Comparison of ENCODE assay signal across 28 mouse cellular contexts in the genomic region with DNA sequence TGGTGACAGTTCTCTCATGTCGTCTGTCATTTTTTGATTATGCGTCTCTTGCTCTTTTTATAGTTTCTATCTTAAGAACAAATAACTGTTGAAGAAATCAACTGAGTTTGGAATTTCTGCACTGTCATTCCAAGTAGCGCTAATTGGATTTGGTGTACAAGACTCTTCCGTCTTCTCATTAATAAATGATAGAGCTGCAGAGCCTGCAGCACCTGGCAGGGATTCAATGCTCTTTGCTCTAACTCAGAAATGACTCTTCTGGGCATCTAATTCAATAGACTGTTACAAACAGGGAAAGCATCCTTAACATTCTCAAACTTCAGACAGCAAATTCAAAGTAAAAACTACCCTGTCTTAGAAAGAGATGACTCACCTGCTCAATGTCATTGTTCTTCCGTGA.
DNase-seq lines count a peak whose midpoint lies in the region; ATAC-seq and TF ChIP-seq lines count a peak whose summit lies in the region.
"Had no signal": no experiment of that assay in that cellular context is flagged by ENCODE, and none has a peak within 500 bp of the region (broad histone marks: within the 10 kb centered on the region; RNA-seq: fewer than 3 reads in every experiment).

No protein-coding gene starts in this region.

- ATAC-seq in kidney, embryonic 14.5 days (ENCODE audit: low FRiP score, low TSS enrichment), result no peak
- ATAC-seq in Patski, result peak; percentile 46
- ATAC-seq: activated CD4-positive, CD25-positive, alpha-beta regulatory T cell, adult 4 months; CD4-positive, CD25-positive, alpha-beta regulatory T cell, adult 4 months; forebrain, embryonic 15.5 days; inflammation-experienced regulatory T-cells, adult 6 months; midbrain, embryonic 16.5 days had no signal

- H3K27ac ChIP-seq in kidney, embryonic 14.5 days (ENCODE audit: low read depth, low read length), result no peak overlapping the region
- H3K27ac ChIP-seq in gastrocnemius, adult 2 months, result no peak overlapping the region
- H3K27ac ChIP-seq: forebrain, embryonic 15.5 days; heart, adult 2 months; hindbrain, embryonic 13.5 days; kidney, postnatal 0 days; liver, embryonic 14.5 days had no signal

- no peak overlapping the region for H3K4me2 ChIP-seq in kidney, embryonic 14.5 days (replicated peaks; ENCODE audit: low read depth, low read length)
- H3K4me2 ChIP-seq: forebrain, embryonic 15.5 days; heart, embryonic 12.5 days; hindbrain, embryonic 13.5 days had no signal

- H3K9me3 ChIP-seq in kidney, embryonic 14.5 days (ENCODE audit: control insufficient read depth, low read length), result no peaks in the 10 kb centered on the region
- H3K9me3 ChIP-seq: forebrain, embryonic 15.5 days; heart, embryonic 12.5 days; hindbrain, embryonic 13.5 days had no signal

- intact Hi-C loops in gastrocnemius, adult 2 months (cut with DNase I), result no loop called here

- H3K27me3 ChIP-seq in kidney, embryonic 14.5 days (ENCODE audit: control insufficient read depth, insufficient read depth, low read length), result no peaks in the 10 kb centered on the region
- H3K27me3 ChIP-seq in Patski, result no peaks in the 10 kb centered on the region
- H3K27me3 ChIP-seq: forebrain, embryonic 15.5 days; heart, embryonic 12.5 days; hindbrain, embryonic 13.5 days had no signal

- 92% methylated on average over 5 of the region's 5 CpGs for WGBS in kidney, embryonic 14.5 days

- no peaks in the 10 kb centered on the region for H3K36me3 ChIP-seq in kidney, embryonic 14.5 days (ENCODE audit: control insufficient read depth, insufficient read depth, low read length)
- H3K36me3 ChIP-seq: forebrain, embryonic 15.5 days; heart, embryonic 12.5 days; hindbrain, embryonic 13.5 days had no signal

- DNase-seq in kidney, adult 18-20 months, result peak; percentile 25
- DNase-seq in Patski (ENCODE audit: low read depth, low spot score), result peak; percentile 44
- DNase-seq in kidney, adult 9 months, result peak; percentile 82
- no peak for DNase-seq in gastrocnemius, adult 8-10 months (ENCODE audit: low spot score in 2 of 2)
- no peak for DNase-seq in right cerebral cortex, postnatal 14 days
- DNase-seq in gastrocnemius, adult 2 months, result no peak
- DNase-seq: adrenal gland, adult 2 months; cerebellum, adult 11 months; cerebellum, adult 9-10 months; cerebellum, postnatal 36 days; heart, adult 2 months; heart, postnatal 4 days; liver; lung, adult 2 months; lung, postnatal 14 days; right cerebral cortex, postnatal 4 days; thymus, adult 2 months; thymus, postnatal 36 days had no signal

- POLR2A ChIA-PET in Patski (lab: Charles Lee), result no interaction called here

- peaks cover 12% of the 10 kb centered on the region for H3K4me1 ChIP-seq in kidney, embryonic 14.5 days (ENCODE audit: control insufficient read depth, insufficient read depth, low read length)

- no peak for TF ChIP-seq CTCF in Patski (IDR thresholded peaks at IDR 0.05)
- no peak for TF ChIP-seq CTCF in gastrocnemius, adult 2 months (IDR thresholded peaks at IDR 0.05)

- no peak overlapping the region for H3K4me3 ChIP-seq in kidney, embryonic 14.5 days (ENCODE audit: low read length)
- H3K4me3 ChIP-seq in gastrocnemius, adult 2 months, result no peak overlapping the region
- H3K4me3 ChIP-seq: forebrain, embryonic 15.5 days; heart, adult 2 months; heart, embryonic 12.5 days; hindbrain, embryonic 13.5 days had no signal

- CTCF ChIA-PET in Patski (lab: Charles Lee), result no interaction called here

- no peak overlapping the region for H3K9ac ChIP-seq in kidney, embryonic 14.5 days (ENCODE audit: low read depth, low read length)
- H3K9ac ChIP-seq: forebrain, embryonic 15.5 days; heart, embryonic 12.5 days; hindbrain, embryonic 13.5 days; liver, embryonic 14.5 days had no signal

- in situ Hi-C loops in Patski (cut with MboI; ENCODE audit: low pct_unique_long_range_greater_than_20kb), result no loop called here

Comparison
In these comparisons a context has a peak if more than half of its experiments do, and no peak if none do; other contexts are left out.
1. DNase-seq: peak in kidney, adult 18-20 months (single experiment), Patski (single experiment) and kidney, adult 9 months (single experiment); none in gastrocnemius, adult 8-10 months (0 of 2), right cerebral cortex, postnatal 14 days (single experiment) and gastrocnemius, adult 2 months (single experiment).